Mouse (Mus musculus): ENCODE results near the gene Mcub.
A peak's percentile ranks its signal among the peaks of the same experiment; 100 is the strongest.

Mcub gene

DNA sequence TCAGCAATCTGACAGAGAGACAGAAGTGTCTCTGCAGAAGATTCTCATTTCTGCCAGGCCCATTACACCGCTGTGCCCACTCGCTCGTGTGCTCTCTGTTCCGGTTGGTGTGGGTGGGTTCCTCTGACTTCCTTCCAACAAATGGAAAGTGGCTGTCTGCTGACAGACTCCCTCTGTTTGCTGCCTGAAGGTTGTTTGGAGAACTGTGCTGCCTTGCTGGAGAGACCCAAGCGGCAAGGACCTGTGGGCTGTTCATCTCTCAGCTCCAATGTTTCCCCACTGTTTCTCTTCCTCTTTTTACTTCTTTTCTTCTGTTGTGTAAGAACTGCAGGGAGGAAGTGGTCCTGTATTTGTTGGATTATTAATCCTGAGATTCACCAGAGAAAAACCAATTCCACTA lies 21.6 kb downstream of the Mcub start:
- peak; percentile 56 for DNase-seq (ENCODE audit: low spot score)

DNA sequence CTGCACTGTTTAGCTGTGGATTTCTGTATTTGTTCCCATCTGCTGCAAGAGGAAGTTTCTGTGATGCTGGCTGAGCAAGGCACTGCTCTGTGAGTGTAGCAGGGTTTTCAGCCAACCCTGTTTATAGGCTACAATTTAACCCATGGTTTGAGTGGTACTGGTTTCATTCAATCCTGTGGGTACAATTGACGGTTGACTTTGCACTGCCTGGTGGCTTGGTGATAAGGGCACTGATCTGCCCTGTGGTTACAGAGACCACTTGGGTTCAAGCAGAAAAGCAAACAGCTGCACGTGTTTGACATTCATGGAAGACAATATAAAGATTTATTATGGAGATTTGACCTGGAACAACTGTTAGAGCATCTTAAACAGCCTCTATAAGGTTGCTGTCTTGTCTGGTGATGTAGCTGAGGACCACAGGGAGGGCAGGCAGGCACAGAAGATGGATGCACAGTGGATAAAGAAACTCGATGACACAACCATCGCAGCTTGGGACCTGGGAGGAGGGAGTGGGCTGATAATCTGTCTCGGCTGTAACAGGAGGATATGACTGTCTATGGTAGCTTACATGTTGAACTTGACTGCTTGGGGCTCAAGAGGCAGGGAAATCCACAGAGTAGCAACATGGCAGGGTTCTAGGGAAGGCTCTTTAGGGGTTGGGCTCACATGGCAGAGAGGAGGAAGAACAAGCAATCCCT lies 23.6 kb downstream of the Mcub start:
- DNase-seq (ENCODE audit: low spot score) = no peak

DNA sequence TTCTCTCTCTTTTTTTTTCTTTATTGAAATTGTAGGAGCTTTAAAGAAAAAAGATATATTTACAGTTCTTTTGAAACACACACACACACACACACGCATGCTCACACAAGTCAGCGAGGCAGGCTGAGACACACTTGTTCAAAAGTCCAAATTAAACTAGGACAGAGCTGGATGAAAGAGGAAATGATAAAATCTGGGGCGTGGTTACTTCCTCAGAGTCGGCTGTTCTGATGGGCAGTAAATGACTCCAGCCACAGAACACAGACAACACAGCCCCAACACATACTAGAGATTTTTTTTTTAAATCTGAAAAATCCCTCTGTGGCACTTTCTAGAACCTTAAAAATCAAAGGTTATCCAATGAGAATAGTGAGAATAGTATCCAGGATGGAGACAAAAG lies 26.2 kb downstream of the Mcub start:
- DNase-seq (ENCODE audit: low spot score) = no peak

DNA sequence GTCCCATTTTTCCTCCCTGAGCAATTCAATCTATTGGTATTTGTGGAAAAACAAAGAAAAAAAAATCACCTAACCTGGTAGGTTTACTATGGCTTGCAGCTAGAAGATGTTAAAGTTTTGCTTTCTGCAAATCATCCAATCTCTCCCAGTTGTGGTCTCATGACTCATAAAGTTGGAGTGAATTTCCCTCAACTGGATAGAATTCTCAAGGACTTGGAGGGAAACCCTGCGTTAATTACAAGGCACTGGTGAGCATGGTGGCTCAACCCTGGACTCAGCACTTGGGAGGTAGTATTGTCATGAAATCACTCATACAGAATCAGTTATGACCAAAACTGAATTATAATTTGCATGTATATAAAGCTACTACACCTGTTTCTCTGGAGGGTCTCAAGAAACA lies 28.7 kb downstream of the Mcub start:
- DNase-seq (ENCODE audit: low spot score) = no peak

DNA sequence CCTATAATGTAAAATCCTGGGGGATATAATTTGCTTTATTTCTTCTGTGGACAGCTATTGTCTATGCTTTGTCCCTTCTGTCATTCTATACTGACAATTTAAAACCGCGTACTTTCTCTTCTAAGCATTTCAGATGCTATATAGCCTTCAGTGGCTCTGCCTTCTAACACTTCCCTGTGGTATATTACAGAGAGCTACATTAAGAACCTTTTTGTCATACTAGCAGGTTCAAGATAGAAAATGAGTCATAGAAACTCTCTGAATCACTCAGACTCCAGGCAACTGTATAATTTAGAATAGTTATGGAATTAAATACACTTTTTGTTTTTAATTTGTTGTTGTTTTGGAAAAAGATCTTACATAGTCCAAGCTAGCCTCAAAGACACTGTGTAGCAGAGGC lies 29.2 kb downstream of the Mcub start:
- DNase-seq (ENCODE audit: low spot score) = no peak

DNA sequence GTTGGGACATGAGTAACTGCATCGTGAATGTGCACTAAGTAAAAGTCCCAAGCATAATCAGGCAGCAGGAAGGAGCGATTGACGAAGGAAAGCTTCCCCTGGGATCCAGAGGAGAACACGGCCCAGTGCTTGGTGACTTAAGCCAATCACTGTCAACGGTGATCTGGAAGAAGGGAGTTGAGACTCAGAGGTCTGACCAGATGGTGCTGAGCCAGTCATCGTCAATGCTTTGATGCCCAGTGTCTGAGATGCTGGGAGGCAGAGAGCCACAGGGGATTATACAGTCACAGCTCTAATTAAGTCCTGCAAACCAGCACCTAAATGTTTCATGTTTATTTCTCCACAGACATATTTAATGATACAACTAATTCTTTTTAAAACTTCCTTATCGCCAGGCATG lies 30.9 kb downstream of the Mcub start:
- no peak for DNase-seq (ENCODE audit: low spot score)

DNA sequence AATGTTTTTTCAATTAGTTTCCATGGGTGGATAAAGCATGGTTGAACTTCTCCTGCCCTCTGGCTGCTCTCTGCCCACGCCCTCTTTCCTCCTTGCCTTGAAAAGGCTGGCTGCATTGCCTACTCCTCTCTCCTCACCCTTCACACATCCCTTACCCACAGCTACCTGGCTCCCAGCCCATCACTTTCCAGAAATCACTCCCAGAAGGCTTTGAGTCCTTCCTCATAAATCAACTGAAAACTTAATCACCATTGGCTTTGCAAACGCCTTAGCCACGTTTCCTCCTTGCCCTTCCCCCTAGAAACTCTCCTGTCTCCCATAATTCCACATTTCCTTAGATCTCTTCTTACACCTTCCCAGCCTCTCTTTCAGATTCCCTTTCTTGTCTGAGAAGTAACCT lies 32.2 kb downstream of the Mcub start:
- no peak for DNase-seq (ENCODE audit: low spot score)

DNA sequence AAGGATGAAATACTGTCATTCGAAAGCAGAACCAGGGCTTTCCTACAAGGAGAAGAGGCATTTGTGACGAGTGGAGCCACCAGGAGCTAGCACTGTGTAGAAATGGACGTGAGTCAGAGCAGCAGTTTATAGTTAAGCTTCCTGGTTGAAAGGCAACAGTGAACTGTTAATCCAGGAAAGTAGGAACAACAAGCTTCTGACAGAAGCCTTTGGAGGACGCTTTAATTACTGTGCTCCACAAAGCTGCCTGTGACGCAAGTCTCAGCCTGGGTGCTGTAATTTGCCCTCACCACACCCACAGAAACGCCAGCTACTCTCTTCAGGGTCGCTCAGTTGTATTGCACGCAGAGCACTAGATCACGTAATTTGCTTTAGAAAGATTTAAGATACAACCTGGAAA lies 33.4 kb downstream of the Mcub start:
- DNase-seq (ENCODE audit: low spot score) = no peak

DNA sequence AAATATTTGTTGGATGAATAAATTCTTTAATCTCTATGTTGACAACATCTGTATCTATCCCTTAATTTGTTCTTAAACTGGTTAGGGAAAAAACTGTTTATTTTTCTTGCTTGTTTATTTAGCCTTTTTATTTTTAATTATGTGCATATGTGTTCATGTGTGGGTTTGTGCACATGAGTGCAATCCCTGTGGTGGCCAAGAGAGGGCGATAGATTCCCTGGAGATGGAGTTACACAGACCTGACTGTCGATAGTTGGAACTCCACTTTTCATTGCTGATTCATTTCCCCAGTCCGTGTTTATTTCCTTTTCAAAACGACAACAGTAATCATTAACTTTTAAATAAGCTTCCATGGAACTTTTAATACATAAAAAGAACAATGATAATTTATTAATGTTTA lies 37.6 kb downstream of the Mcub start:
- no peak for DNase-seq (ENCODE audit: low spot score)

DNA sequence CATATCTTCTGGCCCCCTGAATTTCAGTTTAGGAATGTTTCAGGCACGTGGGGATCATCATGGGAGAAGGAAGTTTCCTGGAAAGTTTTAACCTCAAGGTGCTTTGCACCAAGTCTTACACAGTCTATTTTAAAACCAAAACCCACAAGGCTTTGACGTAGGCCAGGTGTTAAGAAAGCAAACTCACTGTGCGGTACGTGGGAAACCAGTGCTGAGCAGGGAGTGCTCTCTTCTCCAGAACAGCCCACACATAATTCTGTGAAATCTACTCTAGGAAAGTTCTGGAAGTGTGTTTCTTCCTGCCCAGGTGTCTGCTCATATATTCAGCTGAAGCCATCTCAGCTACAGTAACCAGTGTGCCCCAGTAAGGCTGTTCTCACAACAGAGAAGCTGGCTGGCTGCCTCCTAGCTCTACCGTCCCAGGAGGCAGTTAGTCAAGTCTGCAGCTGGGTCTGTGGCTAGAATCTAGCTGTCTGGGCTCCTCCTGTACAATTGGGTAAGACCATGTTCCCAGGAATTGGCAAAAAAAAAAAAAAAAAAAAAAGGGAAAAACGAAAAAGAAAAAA lies 39.7 kb downstream of the Mcub start:
- DNase-seq (ENCODE audit: low spot score) = peak; percentile 20

DNA sequence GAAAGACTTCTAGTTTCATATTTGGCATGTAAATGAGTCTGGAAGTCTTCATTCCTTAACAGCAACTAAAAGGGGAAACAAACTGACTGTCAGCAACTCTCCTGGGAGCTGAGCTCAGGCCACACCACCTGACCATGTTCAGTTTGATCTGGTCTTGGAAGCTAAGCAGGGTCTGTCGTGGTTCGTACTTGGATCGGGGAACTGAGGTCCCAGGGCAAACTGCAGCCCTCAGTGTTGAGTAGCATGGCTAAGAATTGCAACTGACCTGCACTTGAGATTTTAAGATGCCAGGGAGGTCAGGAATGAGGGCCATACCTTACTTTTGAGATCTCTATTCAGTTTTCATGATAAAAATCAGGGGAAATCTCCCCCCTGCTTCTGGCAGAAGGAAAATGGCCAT lies 44.1 kb downstream of the Mcub start:
- DNase-seq (ENCODE audit: low spot score) = no peak

DNA sequence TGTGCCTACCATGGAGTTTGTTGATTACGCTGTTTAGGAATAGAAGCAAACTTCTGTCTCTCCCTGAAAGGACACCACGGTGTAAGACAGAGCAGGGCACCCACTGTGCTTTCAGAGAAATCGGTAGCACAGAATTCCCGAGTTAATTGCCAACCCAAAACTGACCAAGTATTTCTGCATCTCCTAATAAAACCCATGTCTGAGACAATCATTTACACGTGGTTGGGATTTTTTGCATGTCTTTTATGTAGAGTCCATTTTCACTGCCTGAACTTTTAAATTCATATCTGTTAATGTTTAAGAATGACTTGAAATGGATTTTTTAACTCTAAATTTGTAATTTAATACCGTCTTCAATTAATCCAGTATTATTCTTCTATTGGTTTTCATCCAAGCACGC lies 46.4 kb downstream of the Mcub start:
- no peak for DNase-seq (ENCODE audit: low spot score)

DNA sequence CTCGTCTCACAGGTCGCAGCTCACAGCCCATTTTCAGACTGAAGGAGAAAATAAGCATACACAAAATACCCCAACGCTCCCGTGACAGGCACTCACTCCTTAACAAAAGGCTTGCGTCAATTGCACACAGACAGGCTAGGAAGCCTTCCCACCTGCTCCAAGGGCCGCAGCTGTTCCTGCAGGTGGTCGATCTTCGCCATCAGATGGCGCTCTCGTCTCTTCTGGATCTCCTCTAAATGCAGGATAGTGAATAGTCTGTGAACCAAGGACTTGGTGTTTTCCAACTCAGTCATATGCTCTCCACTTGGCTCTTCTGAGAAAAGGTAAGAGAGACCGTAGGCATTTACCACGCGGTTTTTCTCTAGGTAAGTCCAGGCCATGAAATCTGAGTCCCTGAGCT lies 51.6 kb downstream of the Mcub start:
- peak; percentile 84 for DNase-seq (ENCODE audit: low spot score)

DNA sequence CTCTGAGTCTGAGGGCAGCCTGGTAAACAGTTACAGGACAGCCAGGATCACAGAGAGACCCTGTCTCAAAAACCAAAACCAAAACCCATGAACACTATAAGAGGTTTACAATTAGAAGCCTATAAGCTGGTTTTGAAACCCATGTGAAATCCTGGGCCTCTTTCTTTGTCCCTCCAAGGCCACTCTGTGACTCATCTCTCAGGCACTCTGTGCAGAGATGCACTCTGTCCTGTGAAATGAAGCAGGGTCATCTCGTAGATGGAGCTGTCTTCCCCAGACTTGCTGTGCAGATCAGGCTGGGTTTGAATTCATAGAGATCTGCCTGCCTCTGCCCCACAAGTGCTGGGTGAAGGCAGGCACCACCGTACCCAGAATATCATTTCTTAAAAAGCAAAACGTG lies 52.6 kb downstream of the Mcub start:
- no peak for DNase-seq (ENCODE audit: low spot score)

DNA sequence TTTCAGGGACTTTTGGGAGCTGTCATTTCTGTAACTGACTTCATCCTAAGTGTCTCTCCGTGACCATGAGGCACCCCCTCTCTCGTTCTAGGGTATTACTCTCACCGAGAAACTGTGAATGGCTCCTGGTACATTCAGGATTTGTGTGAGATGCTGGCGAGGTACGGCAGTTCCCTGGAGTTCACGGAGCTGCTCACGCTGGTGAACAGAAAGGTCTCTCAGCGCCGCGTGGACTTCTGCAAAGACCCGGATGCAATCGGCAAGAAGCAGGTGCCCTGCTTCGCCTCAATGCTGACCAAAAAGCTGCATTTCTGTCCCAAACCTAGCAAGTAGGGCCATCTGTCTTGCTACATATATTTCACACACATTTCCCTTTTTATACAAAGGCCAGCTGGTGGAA lies 56.8 kb downstream of the Mcub start:
- DNase-seq (ENCODE audit: low spot score) = no peak

DNA sequence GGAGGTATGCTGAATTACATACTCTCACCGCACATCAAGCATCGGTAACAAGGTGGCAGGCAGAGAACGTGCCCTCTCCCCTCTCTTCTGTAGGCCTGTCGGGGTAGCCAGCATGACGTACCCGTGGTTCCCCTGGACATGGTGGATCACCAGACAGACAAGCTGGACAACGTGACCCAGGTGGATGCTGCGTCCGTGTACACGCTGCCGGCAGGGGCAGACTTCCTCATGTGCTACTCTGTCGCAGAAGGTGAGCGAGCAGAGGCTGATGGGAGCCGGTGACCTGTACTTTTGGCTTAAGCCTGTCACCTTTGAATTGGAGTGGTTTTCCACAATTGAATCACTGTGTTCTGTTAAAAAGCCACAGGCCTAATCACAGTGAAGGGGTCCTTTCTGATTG lies 58.0 kb downstream of the Mcub start:
- no peak for DNase-seq (ENCODE audit: low spot score)

DNA sequence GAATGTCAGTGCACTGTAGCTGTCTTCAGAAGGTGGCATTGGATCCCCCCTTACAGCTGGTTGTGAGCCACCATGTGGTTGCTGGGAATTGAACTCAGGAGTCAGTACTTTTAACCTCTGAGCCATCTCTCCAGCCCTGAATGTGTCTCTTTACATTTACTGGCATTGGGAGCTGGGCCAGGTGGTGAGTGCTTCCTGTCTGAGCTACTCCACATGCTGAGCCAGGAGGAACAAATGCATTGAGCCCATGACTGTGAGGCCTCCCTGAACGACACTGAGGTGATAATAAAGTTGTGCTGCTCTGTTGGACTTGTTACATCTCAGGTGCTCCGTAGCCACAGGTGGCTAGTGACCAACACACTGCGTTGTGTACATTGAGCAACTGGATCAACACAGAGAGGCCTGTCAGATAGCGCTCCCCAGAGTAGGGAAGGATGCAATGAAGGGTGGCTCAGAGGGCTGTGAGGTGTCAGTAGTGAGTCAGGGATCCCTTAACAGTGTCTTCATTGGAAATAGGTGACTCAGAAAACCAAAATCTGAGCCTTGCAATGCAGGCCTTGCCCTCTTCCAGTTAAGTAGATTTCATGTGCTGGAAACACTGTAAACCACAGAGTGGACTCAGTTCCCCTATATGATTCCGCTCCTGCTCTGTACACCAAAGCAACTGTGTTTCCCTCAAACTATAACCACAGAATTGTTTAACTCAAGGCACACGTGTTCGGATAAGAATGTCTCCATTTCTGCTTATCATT lies 65.4 kb downstream of the Mcub start:
- no peak for DNase-seq (ENCODE audit: low spot score)

DNA sequence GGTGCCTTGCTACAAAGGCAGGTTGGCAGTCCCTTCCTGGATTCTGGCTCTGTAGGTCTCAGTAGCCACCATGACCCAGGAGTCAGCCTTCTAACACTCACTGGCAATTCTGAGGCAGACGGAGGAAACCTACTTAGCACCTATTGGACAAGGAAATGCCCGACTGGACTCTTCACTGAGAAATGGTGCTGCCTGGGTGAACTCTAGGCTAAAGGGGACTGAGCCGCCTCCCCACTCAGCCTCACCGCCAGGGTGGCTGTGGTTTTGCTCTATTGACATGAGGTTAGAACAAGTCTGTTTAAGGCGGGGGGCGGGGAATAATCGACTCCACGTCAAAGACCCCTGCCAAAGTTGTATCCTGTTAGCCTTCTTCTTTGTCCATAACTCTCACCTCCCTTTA lies 66.1 kb downstream of the Mcub start:
- no peak for DNase-seq (ENCODE audit: low spot score)

DNA sequence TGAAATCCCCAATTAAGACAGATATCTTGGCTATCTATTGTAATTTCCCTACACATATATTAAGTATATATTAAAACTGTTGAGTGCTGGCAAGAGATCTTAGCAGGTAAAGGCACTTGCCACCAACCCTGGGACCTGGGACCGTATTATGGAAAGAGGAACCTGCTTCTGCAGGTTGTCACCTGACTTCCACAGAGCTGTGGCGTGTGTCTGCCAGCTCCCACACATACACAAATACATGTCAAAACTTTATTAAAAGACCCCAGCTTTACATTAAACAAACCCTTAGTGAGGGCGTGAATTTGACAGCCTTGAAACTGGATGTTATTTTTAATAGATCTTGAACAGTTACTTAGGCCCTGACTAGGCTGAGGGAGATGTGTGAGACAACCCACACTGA lies 66.6 kb downstream of the Mcub start:
- no peak for DNase-seq (ENCODE audit: low spot score)

DNA sequence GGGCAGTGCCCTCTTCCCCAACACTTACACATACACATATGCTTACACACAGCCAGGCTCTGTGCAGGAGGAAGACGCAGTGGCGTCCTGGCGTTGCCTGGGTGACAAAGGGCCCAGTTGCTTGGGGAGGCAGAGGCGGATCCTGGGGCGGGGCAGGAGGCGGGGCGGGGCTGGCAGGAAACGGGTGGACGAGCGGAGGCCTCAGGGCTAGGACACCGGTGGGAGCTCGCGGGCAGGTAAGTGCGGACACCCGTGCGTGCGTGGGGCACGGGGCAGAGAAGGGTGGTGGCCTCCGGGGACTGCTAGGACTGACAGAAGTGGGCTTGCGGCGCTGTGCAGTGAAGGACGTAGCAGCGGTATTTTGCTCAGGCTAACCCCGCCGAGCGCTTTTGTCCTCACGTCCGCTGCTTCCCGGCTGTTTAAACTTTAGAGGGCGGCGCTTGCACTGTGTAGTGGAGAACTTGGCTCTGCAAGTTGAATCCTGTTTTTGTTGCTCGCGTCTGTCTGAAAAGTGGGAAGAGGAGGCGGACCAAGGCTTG lies 68.7 kb downstream of the Mcub start, which contains the start of gene Casp6:
Gene Casp6, plus strand, starts transcription at position 155 of the 539 bp plus-strand sequence.
- peak; percentile 60 for DNase-seq (ENCODE audit: low spot score)

DNA sequence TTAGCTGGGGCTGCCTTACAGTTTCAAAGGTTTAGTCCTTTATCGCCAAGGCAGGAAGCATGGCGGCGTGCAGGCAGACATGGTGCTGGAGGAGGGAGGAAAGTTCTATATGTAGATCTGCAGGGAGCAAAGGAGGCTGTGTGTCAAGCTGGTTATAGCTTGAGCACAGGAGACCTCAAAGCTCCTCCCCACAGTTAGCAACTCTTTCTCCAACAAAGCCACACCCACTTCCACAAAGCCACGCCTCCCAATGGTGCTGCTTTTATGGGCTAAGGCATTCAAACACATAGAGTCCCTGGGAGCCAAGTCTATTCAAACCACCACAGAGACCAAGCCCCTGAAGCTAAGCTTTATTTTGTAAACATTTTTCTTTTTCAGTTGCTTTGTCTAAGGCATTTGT lies 71.1 kb downstream of the Mcub start:
- no peak for DNase-seq (ENCODE audit: low spot score)

DNA sequence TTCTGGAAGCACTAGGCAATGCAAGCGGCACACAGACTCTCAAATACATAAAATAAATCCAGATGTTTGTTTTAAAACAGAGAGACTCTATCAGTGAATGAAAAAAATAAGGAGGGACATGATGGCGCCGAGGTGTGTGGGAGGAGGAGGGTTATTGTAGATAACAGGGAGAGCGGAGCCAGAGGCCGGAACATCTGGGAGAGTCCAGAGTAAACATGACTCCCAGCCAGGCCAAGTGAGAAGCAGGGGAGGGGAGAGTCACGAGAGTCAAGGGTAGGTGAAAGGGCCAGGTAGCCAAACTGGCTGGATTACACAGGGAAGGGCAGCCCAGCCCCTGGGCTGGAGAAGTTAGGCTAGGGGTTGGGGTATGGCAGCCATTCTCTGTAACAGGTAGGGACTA lies 73.4 kb downstream of the Mcub start:
- DNase-seq (ENCODE audit: low spot score) = no peak

DNA sequence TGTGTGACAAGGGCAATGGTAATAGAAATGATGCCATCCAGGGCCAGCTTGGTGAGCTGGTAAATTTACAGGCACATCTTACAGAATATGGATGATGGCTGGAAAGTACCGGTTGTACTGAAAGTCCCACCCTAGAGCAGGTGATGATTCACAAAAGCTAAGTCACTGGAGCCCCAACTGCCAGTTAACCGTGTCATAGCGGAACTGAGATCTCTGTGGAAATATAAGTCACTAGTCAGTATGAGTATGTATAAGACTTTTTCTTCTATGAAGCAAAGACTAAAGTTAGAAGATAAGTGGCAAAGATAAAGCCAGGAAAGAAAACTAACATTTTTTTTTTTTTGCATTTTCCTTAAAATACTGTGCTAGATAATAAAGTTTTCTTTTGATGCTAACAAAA lies 76.9 kb downstream of the Mcub start:
- DNase-seq (ENCODE audit: low spot score) = no peak

Data from layer of hippocampus, adult 11-12 months (tissue).